Mouse (Mus musculus) heart, postnatal 36 days (tissue): ENCODE data around the gene Kcnh4. TPM values are rescaled to one million over a fixed set of nuclear protein-coding genes. Genes with fewer than 3 reads are reported as not detected.
"Not testable (repeated sequence)": the region's sequence is repeated elsewhere in the genome, so short reads cannot be mapped to it uniquely, and the experiment has no call there.

Experiments
- DNase-seq, 2 experiments: peaks; one replicate each; pipeline ENCODE4 v3.0.0; 2021 to 2022
- intact Hi-C: fragments of 180-260 bp; cut with DNase I; formaldehyde crosslinking; loops from one replicate; pipeline ENCODE4 v1.15.1; 2025
- total RNA-seq, 2 experiments: library from RNA; stranded (reverse); gene quantifications; 2 replicates each; pipeline ENCODE4 v1.2.3; 2021

The Kcnh4 gene
- total RNA-seq: not detected

DNA sequence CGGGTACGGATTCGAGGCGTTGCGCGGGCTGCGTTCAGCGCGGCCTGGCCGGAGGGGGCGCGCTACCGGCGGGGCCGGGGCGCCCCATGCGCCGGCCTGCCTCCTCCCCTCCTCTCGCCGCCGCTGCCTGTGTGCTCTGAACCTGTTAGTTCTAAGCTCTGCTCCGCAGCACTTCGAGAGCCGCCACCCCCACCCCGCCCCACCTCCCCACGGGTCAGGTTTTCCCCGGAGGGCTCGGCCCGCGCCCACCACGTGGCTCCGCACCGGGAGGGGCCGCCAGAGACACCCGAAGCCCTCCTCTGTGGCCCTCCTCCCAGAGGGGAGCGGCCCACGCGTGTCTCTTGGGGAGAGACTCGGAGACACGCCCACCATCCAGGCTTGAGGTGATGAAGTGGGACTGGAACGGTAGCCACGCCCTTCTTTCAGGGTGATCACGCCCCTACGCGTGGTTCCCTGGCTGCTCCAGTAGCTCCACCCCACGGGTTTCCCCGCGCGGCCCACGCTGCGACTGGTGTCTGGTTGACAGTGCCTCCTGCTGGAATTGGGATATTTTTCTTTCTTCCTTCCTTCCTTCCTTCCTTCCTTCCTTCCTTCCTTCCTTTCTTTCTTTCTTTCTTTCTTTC is at the start of gene Kcnh4:
TSS of gene Kcnh4 (minus strand) at position 332 of the 623 bp plus-strand sequence.
- no peak for DNase-seq
- intact Hi-C loops: loop anchor here (5.0 kb wide), 3 partner anchors 132 to 198 kb away; partner anchors contain the start of gene Cnp

DNA sequence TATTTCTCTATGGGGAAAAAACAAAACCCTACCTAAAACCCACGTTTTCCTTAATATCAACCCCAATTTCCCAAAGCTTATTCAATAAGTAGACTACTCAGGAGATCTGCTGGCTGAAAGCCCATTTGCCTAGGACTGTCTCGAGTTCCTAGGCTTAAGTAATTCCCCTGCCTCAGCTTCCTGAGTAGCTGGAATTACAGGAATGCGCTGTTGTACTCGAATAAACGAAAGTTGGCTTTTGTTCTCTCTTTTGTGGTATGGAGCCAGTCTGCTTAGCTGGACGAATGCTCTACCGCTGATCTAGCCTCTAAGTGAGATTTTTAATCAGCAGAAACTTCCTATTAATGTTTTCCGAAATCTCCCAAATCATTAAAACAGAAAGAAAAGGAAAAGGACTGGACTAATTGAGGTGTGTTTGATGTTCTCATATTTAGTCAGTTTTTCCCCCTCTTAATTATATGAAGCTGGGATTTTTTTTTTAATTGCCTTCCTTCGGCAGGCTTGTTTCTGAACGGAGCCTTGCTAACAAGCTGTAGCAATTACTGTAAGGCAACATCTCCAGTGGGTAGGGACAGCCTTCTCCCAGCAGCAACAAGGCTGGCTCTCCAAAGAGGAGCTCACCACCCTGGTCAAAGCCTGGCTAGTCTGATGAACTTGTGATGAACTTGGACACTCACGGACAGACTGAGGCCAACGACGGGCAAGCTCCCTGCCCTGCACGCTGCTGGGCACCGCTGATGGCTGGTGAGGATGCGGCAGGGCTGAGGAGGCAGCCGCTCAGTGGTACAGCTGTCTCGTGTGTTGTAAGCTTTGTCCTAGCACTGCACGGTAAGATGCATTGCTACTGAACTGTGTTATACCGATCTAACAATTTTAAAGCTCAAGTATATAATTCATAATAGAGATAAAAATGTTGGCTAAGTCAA is 46.9 kb upstream of the Kcnh4 start:
- DNase-seq: no peak
- intact Hi-C loops: no loop called here

DNA sequence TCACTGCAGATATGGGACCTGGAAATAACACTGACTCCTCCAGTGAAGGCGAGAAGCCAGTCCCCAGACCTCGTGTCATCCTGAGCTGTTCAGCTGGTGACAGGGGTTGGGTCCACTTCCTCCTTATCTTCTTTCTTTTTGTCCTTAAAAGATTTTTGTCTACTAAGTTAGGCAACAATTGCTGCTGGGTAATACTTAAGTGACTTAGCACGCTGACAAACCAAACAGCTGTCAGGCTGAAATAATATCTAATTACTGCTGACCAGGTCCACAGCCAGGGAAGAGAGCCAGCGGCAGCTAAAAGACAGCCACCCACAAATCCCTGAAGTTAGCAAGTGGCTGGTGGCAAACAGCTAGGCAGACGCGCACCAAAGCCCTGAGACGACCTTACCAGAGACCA is 45.8 kb upstream of the Kcnh4 start:
- no peak for DNase-seq
- intact Hi-C loops: no loop called here

DNA sequence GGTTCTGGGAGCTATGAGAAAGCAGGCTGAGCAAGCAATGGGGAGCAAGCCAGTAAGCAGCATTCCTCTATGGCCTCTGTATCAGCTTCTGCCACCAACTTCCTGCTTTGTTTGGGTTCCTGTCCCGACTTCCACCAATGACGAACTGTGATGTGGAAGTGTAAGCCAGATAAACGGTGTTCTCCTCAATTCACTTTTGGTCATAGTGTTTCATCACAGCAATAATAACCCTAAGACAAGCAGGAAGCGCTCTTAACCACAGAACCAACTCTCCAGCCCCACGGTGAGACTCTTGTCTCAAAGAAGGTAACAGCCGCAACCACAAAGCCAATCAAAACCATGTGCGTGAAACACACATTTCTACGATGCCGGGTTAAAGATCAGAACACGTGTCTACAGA is 44.7 kb upstream of the Kcnh4 start:
- DNase-seq: no peak
- intact Hi-C loops: no loop called here

DNA sequence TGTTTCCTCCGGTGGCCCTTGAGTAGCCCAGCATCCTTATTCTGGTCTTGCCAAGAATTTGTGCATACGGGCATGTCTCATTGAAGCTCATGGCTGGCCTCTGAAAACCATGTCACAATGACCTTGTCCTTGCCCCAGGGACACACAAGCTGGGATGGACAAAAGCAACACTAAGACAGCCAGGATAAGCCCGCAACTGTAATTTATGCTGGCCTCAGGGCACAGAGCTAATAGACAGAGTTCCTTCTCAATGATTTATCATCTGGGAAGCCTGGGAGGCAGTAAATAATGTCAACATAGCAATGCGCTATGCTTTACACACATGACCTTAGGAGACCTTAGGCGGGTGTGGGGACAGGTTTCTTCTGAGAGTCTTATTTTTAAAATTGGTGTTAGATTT is 39.7 kb upstream of the Kcnh4 start:
- intact Hi-C loops: no loop called here
- no peak for DNase-seq

DNA sequence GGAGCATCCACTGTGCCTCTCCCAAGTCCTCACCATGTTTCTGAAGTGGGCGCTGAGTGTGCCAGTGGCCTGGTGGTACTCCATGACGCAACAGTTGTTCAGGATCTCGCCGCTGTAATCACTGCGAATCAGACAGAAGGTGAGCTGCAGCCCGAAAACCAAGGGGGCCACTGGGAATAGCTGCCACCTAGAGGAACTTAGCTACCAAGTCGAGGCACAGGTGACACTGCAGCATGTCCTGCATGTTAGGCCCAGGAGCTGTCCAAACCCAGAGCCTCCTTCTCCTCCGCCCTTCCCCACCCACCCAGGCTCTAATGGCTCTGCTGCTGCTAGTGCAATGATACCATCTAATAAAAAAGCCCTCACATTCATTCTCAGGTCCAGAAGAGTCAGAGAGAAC is 36.8 kb upstream of the Kcnh4 start:
- intact Hi-C loops: no loop called here
- no peak for DNase-seq

DNA sequence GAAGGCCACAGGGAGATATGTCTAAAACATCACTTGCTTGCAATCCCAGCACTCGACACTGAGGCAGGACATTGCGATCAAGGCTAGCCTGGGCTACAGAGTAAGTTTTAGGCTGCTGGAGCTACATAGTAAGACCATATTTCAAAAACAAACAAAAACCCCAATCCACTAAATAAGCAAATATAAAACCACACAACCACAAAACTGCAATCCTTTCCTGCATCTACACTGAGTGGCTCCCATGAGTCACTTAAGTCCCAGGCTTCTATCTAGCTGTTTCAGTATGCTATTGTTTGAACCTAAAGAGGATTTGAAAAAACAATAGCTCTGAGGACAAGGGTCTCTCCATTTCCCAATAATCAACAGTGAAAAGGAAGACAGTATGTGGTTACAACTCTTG is 35.6 kb upstream of the Kcnh4 start:
- intact Hi-C loops: no loop called here
- DNase-seq: no peak

DNA sequence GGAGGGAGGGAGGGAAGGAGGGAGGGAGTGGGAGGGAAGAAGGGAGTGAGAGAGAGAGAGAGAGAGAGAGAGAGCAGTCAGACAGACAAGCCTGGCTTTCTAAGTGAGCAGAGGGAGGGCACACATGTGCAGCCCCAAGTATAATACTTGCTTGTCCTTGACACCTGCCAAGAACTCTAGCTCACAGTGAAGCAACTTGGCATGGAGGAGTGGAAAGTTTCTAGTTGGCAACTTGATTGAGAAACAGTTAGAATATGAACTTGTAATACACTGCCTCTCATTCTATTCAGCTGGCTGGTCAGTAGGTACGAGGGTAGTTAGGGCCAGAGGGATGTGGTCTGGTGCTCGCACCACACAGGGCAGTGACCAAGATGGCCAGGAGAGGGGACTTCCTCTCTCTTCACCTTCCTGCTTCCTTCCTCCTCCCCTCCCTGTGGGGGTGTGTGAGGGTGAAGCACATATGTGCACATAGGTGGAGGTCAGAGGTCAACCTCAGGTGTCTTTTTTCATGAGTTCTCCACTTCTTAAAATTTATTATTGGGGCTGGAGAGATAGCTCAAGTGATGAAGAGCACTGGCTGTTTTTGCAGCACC is 31.8 kb upstream of the Kcnh4 start:
- intact Hi-C loops: loop anchor here (2.0 kb wide), 1 partner anchor 19 kb away; no protein-coding TSS in a partner anchor
- DNase-seq: peak; percentile 27 to 56

DNA sequence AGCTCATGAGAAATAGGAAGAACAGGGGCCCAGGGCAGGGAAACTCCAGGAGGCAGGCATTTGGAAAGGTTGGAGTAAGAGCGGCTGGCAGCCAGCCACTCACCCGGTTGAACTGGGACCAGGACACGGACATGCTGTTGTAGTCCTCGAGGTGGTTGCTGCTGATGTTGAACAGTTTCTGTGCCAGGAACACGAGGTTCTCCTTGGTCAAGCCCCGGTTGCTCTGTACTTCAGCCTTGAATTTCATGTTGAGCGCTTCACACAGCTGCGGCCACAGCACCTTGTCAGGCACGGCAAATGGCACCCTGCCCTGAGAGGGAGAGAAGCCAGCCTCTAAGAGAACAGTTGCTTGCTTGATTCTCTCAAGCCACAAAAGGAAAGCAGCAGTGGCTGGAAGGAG is 30.9 kb upstream of the Kcnh4 start:
- intact Hi-C loops: not testable (repeated sequence)
- peak; percentile 65 to 68 for DNase-seq

DNA sequence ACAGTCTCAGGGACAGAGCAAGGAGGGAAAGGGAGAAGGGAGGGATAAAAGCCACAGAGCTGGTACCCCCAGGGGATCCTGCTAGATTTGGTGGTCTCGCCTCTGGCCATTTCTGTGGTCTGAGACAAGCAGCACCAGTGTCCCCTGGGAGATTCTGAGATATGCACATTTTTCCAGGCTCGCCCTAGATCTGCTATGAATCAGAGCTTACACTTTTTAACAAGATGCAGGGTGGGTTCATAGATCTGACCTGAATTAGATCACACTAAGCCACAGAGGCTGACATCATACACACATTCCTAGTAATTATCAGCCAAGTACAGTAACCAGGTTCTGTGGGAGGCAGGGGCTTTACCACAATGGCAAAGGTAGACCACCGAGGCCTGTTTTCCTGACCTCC is 30.0 kb upstream of the Kcnh4 start:
- intact Hi-C loops: loop anchor here (5.0 kb wide), 1 partner anchor 73 kb away; no protein-coding TSS in a partner anchor
- DNase-seq: no peak

DNA sequence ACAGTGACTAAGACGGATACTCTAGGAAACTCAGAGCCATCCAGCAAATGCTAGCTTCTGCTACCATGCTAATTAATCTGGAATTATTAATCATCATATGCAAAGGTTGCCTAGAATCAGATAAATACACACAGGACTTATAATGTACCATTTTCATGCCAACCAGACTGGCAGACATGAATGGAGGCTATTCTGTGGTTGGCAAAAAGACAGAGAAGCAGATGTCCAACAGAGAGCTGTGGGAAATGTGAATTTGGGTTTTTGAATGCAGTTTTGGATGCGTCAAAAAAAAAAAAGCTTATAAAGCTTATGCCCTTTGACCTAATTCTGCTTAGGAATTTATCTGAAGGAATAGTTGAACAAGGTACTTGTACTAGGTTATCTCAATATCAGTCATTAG is 26.0 kb upstream of the Kcnh4 start:
- intact Hi-C loops: loop anchor here (5.0 kb wide), 1 partner anchor 77 kb away; no protein-coding TSS in a partner anchor

DNA sequence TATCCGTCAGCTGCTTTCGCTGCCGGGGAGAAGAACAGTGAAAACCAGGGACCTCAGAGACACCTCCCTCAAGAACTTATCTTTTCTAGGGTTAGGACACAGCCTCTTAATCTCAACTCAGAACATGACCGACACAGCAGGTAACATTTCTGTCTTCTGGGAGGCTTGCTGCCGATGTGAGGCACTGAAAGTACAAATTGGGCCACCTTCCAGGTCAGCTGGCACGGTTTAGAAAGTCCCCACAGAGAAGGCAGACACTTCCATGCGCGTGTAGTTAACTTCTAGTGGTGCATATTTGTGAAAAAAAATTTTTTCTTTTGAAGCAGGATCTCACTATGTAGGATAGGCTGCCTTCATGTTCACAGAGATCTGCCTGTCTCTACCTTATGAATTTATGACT is 24.5 kb upstream of the Kcnh4 start:
- intact Hi-C loops: no loop called here
- DNase-seq: no peak

More for the DNA sequence above, 26.0 kb upstream of the Kcnh4 start:
- no peak for DNase-seq

DNA sequence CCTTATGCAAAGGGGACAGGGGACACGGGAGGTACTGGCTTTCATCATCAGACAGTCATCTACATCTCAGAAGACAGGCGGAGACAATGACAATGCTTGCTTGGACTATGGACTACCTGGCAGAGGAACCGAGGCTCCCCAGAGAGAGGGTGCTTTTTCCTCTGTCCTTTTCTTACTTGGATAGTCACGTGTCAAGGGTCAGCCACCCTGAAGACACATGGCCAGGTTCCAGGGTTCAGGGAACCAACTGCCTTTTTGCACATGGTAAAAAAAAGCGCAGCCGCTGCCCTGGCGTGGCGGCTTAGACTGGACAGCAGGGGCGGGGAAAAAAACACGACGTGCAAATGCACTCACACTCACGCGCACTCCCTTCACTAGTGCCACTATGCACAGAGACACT is 22.8 kb upstream of the Kcnh4 start:
- DNase-seq: no peak
- intact Hi-C loops: no loop called here

DNA sequence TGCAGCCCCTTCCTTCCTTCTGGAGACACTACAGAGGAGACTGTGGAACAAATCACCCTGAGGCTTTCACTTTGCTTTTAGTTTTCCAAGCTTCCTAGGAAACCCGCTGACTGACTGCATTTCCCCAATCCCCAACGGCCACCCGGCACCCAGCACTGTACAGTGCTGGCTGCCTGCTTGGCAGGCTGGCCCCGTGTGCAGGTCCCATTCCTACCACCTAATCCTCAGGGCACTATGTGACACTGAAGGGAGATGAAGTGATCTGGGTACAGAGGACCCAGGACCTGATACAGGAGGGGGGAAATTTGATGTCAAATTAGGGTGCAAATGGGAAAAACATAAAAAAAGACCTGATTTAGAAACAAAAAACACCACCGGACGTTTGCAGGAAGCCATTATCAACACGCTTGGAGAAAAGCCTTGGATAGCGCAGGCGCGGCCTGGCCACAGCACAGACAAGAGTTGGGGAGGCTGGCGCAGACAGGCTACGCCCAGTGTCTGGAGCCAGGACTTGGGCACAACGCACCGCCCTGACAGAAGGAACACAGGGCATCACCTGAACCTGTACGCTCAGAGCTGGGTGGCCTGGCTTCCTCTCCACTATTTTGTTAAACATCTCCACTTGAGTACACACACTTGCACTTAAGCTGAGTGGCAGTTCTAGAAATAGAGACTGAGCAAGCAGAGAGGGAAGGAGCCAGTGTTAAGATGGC is 22.2 kb upstream of the Kcnh4 start:
- DNase-seq: no peak
- intact Hi-C loops: no loop called here

DNA sequence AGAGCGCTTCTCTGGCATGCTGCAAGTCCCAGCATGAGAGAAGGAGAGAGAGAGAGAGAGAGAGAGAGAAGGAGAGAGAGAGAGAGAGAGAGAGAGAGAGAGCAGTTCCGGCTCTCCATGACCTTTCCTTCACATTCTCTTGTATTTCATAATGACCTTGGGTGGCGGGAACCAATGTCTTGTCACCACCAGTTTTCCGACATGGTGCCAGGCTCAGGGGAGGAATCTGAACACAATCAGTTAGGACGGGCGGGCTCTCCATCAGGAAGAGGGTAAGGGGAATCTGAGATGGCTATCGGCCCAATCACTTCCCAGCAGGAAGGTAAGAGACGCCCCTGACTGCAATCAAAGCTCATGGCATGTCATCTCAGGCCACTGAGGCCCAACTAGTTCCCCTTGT is 20.5 kb upstream of the Kcnh4 start:
- intact Hi-C loops: no loop called here
- DNase-seq: no peak

DNA sequence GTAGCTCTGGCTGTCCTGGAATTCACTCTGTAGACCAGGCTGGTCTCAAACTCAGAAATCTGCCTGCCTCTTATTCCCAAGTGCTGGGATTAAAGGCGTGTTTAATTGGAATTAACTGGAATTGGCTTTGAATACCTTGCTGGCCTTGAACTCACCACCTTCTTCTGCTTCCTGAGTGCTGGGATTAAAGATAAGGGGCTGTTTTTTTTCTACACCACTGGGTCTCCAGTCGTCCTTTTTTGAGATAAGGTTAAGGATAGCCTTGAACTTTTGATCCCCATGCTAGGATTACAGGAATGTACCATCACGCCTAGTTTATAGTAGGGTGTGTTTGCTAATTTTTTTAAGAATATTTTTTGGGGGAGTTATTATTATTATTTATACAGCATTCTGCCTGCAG is 18.3 kb upstream of the Kcnh4 start:
- intact Hi-C loops: no loop called here
- no peak for DNase-seq

DNA sequence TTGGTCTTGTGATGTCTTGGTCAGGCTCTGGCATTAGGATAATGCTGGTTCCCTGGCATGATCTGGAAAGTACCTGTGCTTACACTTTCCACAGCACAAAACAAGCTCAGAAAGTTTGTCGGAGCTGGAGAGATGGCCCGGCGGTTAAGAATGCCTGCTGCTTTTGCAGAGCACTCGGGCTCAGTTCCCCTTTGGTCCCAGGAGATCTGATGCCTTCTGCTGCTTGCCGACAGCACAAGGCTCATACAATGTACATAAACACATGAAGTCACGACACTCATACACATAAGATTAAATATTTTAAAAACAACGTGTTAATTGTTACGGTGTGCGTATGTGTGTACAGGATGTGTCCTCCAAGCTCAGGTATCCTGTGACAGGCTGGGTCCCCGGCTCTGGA is 16.2 kb upstream of the Kcnh4 start:
- no peak for DNase-seq
- intact Hi-C loops: no loop called here

DNA sequence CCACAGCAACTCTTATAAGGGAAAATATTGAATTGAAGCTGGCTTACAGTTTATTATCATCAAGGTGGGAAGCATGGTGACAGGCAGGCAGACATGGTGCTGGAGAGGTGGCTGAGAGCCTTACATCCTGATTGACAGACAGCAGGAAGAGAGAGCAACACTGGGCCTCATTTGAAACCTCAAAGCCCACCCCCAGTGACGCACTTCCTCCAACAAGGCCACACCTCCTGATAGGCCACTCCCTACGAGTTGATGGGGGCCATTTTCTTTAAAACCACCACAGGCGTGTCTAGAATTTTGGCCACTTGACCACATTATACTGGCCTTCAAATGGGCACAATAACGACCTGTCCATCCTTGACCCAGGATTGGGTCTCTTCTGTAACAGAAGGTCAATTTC is 14.5 kb upstream of the Kcnh4 start:
- DNase-seq: no peak
- intact Hi-C loops: no loop called here

DNA sequence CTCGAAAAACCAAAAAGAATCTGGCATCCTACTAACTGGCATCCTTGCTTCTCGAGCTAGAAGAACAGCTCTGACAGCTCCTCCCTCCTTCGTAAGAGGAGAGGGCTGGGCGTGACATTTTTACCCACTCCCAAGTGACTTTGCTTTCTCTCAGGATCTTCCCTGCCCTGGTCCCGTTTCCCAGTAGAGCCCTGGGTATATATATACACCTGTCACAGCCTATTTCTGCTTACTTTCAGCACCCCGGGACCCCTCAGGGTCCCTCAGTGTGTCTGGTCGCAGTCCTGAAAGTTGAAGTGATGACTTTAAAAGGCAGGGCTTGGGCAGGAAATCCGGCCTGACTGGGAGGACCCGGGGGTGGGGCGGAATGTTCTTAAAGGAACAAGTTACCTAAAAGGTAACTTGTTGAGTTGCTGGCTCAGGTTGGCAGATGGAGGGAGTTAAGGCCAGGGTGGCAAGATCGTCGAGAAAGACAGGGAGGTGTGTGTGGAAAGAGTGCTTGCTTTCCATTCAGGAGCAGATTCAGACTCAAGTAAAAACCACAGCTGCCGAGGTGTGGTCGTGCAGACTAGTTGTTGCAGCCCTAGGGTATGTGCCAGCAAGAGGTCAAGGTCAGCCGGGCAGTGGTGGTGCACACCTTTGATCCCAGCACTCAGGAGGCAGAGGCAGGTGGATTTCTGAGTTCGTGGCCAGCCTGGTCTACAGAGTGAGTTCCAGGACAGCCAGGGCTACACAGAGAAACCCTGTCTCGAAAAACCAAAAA is 11.1 kb upstream of the Kcnh4 start, which contains the start of gene Ghdc:
TSS of gene Ghdc (minus strand) at position 312 of the 763 bp plus-strand sequence.
- intact Hi-C loops: no loop called here
- DNase-seq: peak; percentile 85 to 87

DNA sequence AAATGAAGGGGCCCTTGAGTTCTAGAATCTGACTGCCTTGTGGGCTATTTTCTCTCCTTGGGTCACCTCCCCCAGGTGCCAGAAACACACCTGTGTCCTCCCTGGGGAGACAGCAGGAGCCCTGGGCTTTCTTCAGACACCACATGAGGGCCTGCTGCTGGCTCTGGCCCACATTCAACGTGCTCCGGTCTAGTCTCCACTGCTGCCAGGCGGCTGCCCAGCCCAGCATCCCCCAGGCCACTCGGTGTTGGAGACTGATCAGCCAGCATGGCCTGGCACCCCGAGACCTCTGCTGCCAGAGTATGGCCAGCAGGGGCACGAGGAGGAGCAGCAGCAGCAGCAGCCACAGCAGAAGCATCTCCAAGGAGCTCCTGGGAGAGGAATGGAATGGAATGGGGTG is 10.2 kb upstream of the Kcnh4 start:
- intact Hi-C loops: no loop called here
- DNase-seq: no peak
